Mouse (Mus musculus) spleen, postnatal 10 days (tissue): ENCODE data around the gene Dcdc2a.

Experiments
- DNase-seq, 2 experiments: peaks; one replicate each; pipeline ENCODE4 v3.0.0; 2021 to 2022; ENCODE audit warnings: low spot score in 2 of 2

Gene Dcdc2a

GRCm38 (mm10) chr13:25178236-25179001 is 122.6 kb downstream of the Dcdc2a start:
- DNase-seq: no peak

GRCm38 (mm10) chr13:25186436-25187325 is 130.9 kb downstream of the Dcdc2a start:
- DNase-seq: no peak

- DNase-seq: no peak
Measured at GRCm38 (mm10) chr13:25187326-25187710, 131.5 kb downstream of the Dcdc2a start.

GRCm38 (mm10) chr13:25189419-25190144 is 133.8 kb downstream of the Dcdc2a start:
- no peak for DNase-seq

GRCm38 (mm10) chr13:25190218-25190617 is 134.4 kb downstream of the Dcdc2a start:
- DNase-seq: no peak

GRCm38 (mm10) chr13:25195706-25196105 is 139.9 kb downstream of the Dcdc2a start:
- DNase-seq: no peak

GRCm38 (mm10) chr13:25199916-25200315 is 144.1 kb downstream of the Dcdc2a start:
- no peak for DNase-seq

- DNase-seq: no peak
Measured at GRCm38 (mm10) chr13:25206950-25207349, 151.1 kb downstream of the Dcdc2a start.

GRCm38 (mm10) chr13:25218394-25218793 is 162.6 kb downstream of the Dcdc2a start:
- no peak for DNase-seq

GRCm38 (mm10) chr13:25220186-25220787 is 164.5 kb downstream of the Dcdc2a start:
- DNase-seq: no peak

GRCm38 (mm10) chr13:25251893-25252292 is 196.1 kb downstream of the Dcdc2a start:
- no peak for DNase-seq

- no peak for DNase-seq
Measured at GRCm38 (mm10) chr13:25254478-25255263, 198.9 kb downstream of the Dcdc2a start.

- DNase-seq: no peak
Measured at GRCm38 (mm10) chr13:25257608-25258007, 201.8 kb downstream of the Dcdc2a start.
